Mouse (Mus musculus) bone marrow, adult 2 months (tissue): ENCODE measurements around the gene Atp6v1g1. TPM values are rescaled to one million over a fixed set of nuclear protein-coding genes. Genes with fewer than 3 reads are reported as not detected.

Experiments
- H3K27ac ChIP-seq: fragments of 200-500 bp; 2 replicates; pipeline ENCODE4 v1.5.1; 2012; ENCODE audit warnings: low read depth, mild to moderate bottlenecking, control low read depth, inconsistent platforms, low read length; ENCODE audit not compliant: control insufficient read depth, poor library complexity, insufficient read depth
- H3K4me1 ChIP-seq: fragments of 200-500 bp; 2 replicates; pipeline ENCODE4 v1.6.1; 2011; ENCODE audit warnings: low read length; ENCODE audit not compliant: control insufficient read depth, insufficient read depth
- H3K4me3 ChIP-seq: fragments of 200-500 bp; replicated peaks from 2 replicates; pipeline ENCODE3; 2011; ENCODE audit warnings: mild to moderate bottlenecking, low read depth, low read length, control low read depth; ENCODE audit not compliant: control insufficient read depth
- CTCF ChIP-seq: fragments of 200-500 bp; IDR thresholded peaks from 2 replicates; pipeline ENCODE4 v1.5.1; 2011; ENCODE audit warnings: low read length, control low read depth; ENCODE audit not compliant: control insufficient read depth, insufficient read depth
- POLR2A ChIP-seq: fragments of 200-500 bp; IDR thresholded peaks from 2 replicates; pipeline ENCODE4 v1.6.1; 2011; ENCODE audit warnings: low read depth, mild to moderate bottlenecking, control low read depth, low read length, borderline replicate concordance; ENCODE audit not compliant: control insufficient read depth
- WGBS: fragments of 180-500 bp; shearing (Covaris S2); methylation state at CpG from one replicate; pipeline ENCODE4 v1.1.7; 2018; 5-methylcytosine and 5-hydroxymethylcytosine counted together
- polyA plus RNA-seq: library from polyadenylated mRNA; stranded (reverse); fragments of >200 nt; gene quantifications from 2 replicates; pipeline ENCODE4 v1.2.4, GENCODE M21; 2011; ENCODE audit warnings: low replicate concordance; ENCODE audit not compliant: missing spikeins, insufficient read depth, insufficient read length

Gene Atp6v1g1
- polyA plus RNA-seq, 1 experiment, result 79.7 TPM

GRCm38 (mm10) chr4:63507478-63507877 lies 37.1 kb upstream of the Atp6v1g1 start:
- Histone ChIP-seq H3K4me3 (no peak overlapping the region), H3K27ac (no peak overlapping the region), H3K4me1 (no peaks in the 10 kb centered on the region)
- WGBS, result 74% methylated on average over 5 of the region's 5 CpGs
- TF ChIP-seq CTCF, result no peak
- TF ChIP-seq POLR2A, result no peak

- WGBS, result 19% methylated on average over 4 of the region's 4 CpGs
- no peak overlapping the region for H3K27ac ChIP-seq
- no peaks in the 10 kb centered on the region for H3K4me1 ChIP-seq
- H3K4me3 ChIP-seq, result no peak overlapping the region
- TF ChIP-seq CTCF (peak; percentile 90), POLR2A (no peak)
These were observed 36.3 kb upstream of the Atp6v1g1 start for GRCm38 (mm10) chr4:63508232-63508631.

DNA sequence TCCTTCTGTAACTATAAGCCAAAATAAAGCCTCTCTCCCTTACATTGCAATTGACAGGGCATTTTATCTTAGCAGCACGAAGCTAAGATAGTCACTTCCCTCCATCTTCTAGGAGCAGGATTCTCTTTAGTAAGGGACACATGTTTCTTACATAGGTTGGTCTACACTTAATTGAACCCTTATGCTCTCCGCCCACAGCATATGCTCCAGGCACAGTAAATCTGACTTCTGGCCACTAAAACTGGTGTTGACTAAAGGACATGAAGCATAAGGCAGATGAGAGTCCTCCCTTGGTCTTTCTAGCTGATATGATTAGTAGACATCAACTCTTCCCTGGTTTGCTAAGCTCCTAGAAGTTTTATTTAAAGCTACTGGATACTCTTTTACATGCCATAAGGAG lies 31.7 kb upstream of the Atp6v1g1 start:
- Histone ChIP-seq H3K4me3 (no peak overlapping the region), H3K4me1 (no peaks in the 10 kb centered on the region), H3K27ac (no peak overlapping the region)
- 77% methylated on average over 2 of the region's 2 CpGs for WGBS
- TF ChIP-seq POLR2A, result no peak
- no peak for TF ChIP-seq CTCF

- Histone ChIP-seq H3K4me3 (no peak overlapping the region), H3K4me1 (no peaks in the 10 kb centered on the region), H3K27ac (no peak overlapping the region)
- WGBS, result 61% methylated on average over 4 of the region's 4 CpGs
- TF ChIP-seq CTCF, result no peak
- no peak for TF ChIP-seq POLR2A
These were observed 30.1 kb upstream of the Atp6v1g1 start for GRCm38 (mm10) chr4:63514454-63514984.

GRCm38 (mm10) chr4:63515021-63515420 lies 29.6 kb upstream of the Atp6v1g1 start:
- Histone ChIP-seq H3K4me3 (no peak overlapping the region), H3K4me1 (no peaks in the 10 kb centered on the region), H3K27ac (no peak overlapping the region)
- WGBS, result 23% methylated on average over 5 of the region's 5 CpGs
- TF ChIP-seq POLR2A, result no peak
- no peak for TF ChIP-seq CTCF

DNA sequence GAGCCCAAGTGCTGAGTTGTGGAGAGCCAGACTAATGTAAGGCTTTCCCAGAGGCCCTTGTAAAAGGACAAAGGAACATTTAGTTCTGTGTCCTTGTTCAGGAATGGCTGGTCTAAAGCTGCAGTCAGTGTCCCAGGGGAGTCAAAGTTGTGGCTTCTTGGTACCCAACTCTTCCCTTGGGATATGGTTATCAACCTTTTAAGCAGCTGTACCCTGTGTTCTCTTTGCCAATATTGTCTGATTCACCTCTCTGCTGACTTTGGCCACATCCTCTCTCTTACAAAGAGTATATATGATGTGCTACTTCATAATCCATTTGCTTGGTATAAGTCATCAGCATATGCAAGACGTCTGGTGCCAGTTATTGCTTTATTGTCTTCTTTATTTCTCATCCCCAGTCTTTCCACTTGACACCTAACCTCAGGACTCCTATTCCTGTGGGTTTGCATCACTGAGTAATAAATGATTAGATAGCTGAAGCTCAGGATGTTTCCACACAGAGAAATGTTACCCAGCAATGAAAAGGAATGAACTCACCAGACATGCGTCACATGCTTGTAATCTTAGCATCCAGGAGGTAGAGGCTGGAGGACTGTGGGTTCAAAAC lies 22.7 kb upstream of the Atp6v1g1 start:
- Histone ChIP-seq H3K27ac (no peak overlapping the region), H3K4me3 (no peak overlapping the region), H3K4me1 (no peaks in the 10 kb centered on the region)
- TF ChIP-seq POLR2A (no peak), CTCF (no peak)
- WGBS, result 78% methylated on average over 2 of the region's 2 CpGs

- TF ChIP-seq POLR2A, result no peak
- no peak for TF ChIP-seq CTCF
- no peaks in the 10 kb centered on the region for H3K4me1 ChIP-seq
- 85% methylated on average over 8 of the region's 8 CpGs for WGBS
- H3K27ac ChIP-seq, result no peak overlapping the region
- H3K4me3 ChIP-seq, result no peak overlapping the region
These were observed 19.1 kb upstream of the Atp6v1g1 start for GRCm38 (mm10) chr4:63525514-63525913.

DNA sequence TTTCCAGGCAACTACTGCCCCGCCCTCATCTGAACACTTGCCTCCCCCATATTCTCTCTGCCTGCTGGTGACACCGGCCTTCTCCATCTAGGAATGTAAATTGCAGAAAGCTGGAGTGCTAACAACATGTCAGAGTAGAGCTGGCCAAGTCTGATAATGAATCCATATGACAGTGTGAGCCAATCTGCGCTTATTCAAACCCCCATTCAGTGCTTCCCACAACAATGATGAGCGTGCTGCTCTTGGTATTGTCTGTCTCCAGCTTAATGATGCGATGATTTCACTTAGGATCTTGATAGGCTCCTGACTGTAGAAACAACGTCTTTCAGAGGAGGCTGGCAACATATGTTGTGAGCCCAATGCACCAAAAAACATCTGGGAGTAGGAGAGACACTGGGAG lies 15.6 kb upstream of the Atp6v1g1 start:
- TF ChIP-seq POLR2A (no peak), CTCF (no peak)
- no peak overlapping the region for H3K4me3 ChIP-seq
- H3K27ac ChIP-seq, result no peak overlapping the region
- H3K4me1 ChIP-seq, result no peaks in the 10 kb centered on the region
- WGBS, result 83% methylated on average over 6 of the region's 6 CpGs

DNA sequence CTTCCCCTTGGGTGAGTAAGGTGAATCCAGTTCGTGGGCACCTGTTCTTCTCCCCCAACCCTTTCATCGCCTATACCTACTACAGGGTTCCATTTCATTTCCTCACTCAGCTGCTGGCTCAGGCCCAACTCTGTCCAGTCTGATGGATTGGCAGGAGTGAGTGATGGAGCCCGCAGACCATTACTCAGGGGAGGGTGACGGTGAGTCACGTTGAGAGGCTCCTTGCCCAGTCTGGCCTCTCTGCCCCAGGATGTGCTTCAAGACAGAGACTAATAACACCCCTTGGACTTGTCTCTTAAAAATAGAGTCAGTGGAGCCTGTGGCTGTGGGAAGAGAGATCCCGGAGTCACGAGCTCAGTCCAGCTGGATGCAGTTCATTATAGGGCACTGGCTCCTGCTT lies 14.2 kb upstream of the Atp6v1g1 start:
- WGBS, result 75% methylated on average over 7 of the region's 7 CpGs
- no peak for TF ChIP-seq POLR2A
- TF ChIP-seq CTCF, result no peak
- Histone ChIP-seq H3K27ac (no peak overlapping the region), H3K4me1 (no peaks in the 10 kb centered on the region), H3K4me3 (no peak overlapping the region)
